Mouse (Mus musculus) mouse embryonic stem cell (cell line): ENCODE results near the gene Armc7.
"Not testable (repeated sequence)": the region's sequence is repeated elsewhere in the genome, so short reads cannot be mapped to it uniquely, and the experiment has no call there.

Experiments used
- in situ Hi-C, 2 experiments: fragments of 300-500 bp; cut with MboI; formaldehyde crosslinking; loops; 1 replicate in 1 of 2; 3 replicates in 1 of 2; pipeline ENCODE4 v1.14.3; 2019 to 2020; ENCODE audit warnings: low sequenced_read_pairs in 2 of 2, low pct_unique_long_range_greater_than_20kb in 1 of 2, mixed read lengths in 1 of 2; ENCODE audit not compliant: unreplicated experiment in 1 of 2

Gene Armc7

DNA sequence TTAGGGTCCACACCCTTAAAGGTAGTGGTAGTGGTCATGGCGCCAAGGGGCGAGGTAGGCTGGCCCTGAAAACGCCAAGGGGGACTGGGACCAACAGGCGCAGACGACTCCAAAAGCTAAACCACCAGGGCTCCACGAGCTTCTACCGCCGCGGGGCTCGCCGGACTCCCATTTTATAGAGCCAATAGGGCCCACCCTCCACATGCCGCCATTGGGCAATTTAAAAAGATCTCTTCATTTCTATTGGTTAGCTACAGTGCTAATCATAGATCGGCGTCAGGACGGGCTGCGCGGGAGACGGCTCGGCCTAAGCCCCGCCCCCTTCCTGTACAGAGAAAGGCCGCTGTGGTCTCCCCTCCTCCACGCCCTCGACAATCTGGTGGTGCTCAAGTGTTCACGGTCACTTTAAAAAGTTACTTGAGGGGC lies 38.8 kb downstream of the Armc7 start, which contains the start of gene Jpt1:
Gene Jpt1, minus strand, starts transcription at position 150 of the 426 bp plus-strand sequence.
- in situ Hi-C loops, result no loop called here

DNA sequence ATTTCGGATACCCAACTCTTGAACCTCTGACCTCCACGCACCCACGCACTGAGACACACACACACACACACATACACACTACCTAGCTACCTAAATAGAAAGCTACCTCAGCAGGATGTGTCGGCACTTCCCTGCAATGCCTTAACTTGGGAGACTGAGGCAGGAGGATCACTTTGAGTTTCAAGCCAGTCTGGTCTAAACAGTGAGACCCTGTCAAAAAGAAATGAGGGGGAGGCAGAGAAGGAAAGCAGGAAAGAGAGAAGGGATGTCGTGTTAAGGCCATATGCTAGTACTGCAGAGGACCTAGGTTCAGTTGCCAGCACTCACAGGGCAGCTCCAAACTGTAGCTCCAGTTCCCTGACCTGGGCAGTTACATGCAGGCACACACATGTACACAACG lies 39.6 kb downstream of the Armc7 start:
- in situ Hi-C loops, result no loop called here

DNA sequence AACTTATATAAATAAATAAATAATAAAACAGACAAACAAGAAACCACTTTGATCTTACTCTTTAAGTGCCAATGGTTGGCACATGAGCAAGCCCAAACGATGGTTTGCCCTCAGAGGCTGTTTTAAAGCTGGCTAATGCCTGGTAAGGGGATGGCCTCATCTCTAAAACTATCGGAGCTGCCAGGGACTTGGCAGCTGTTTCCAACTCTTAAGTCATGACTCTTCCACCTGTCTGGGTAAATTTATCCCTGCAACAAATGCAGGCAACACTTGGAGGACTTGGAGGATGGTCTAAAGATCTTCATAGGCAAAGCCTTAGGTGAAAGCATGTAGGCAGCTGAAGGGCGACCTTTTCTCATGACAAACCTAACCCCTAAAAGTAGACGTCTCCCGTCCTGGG lies 41.5 kb downstream of the Armc7 start:
- in situ Hi-C loops, result no loop called here

DNA sequence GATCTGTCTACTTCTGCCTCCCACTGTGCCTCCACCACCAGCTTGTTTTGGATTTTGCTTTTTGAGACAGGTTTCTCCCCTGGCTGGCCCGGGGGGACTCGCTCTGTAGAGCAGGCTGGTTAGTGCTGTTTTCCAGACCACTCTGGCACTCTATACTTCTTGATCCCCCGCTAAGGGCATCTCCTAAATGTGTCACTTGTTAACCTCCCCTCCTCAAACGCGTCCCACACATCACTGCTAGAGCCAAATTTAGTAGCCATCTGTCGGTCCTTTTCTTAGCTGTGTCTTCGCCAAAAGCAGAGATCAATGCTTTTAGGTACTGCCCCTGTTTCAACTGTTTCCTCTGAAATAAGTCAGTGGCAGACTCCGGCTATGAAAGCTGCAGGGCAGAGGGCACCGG lies 43.2 kb downstream of the Armc7 start:
- in situ Hi-C loops, result no loop called here

DNA sequence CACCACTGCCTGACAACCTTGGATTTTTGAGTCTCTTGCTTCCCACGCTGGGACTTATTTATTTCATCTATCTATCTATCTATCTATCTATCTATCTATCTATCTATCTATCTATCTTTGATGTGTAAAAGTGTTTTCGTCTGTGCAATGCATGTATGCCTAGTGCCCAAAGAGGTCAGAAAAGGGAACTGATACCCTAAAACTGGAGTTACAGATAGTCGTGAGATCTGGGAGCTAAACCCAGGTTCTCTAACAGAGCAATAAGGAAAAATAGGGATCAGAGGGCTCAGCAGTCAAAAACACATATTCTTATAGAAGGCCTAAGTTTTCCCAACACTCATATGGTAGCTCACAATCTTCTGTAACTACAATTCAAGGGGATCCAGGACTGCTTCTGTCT lies 44.1 kb downstream of the Armc7 start:
- in situ Hi-C loops, result no loop called here

DNA sequence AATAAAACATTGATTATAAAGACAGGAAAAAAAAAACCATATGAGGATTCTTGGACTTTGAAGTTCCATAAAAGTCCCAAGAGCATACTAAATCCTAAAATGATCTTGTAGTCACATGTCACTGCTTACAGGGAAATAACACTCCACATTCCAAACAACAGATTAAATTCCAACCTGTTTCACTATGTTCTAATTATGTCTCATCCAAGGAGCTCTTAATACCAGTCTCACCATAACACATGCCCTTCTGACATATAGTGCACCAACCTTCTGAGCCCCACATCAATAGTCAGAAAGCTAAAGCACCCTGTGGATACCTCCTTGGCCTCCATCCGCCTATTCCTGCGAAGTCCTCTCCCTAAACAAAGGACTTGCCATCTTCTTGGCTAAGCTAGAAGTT lies 44.8 kb downstream of the Armc7 start:
- in situ Hi-C loops, result no loop called here

DNA sequence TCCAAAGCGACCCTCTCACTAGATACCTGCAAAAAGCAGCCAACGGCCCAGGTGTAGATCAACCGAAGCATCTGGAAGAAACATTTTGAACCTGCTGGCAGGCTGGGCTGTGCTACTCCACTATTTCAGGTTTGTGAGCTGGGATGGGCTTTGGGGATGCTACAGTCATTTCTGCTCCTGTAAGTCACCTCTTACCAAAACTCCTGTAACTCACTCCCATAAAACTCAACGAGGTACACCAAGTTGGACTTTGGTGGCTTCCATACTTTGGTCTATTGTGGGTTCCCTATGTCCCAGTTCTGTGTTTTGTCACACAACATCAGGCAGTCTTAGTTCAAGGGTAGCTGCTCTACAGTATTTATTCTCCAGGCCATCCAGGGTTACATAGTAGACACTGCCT lies 45.6 kb downstream of the Armc7 start:
- in situ Hi-C loops, result no loop called here

DNA sequence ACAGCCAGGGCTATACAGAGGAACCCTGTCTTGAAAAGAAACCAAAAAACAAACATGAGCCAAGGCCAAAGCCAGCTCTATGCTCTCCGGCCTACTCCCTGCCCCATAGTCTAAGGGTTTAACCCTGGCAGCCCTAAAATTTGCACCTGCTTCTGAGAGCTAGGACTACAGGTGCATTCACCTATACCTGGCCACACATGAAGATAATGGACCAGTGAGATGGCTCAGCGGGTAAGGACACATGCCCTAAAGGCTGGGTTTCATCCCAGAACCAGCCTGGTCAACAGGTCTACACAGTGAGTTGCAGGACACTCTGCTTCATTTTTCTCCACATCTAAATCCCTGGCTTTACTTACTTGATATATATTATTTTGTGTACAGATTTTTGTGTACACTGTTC lies 46.8 kb downstream of the Armc7 start:
- in situ Hi-C loops, result no loop called here

DNA sequence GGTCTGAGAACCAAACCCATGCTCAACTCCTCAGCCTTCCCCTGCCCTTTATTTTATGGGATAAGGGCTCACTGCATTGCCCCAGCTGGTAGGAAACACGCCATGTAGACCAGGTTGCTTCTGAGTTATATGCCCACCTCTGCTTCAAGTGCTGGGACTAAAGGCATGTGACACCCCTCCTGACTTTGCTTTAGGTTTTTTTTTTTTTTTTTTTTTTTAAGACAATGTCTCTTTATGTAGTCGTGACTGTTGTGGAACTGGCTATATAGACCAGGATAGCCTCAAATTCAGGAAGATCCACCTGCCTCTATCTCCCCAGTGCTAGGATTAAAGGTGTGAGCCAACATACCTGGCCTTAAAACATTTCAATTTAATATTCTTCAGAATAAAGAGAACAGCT lies 47.2 kb downstream of the Armc7 start:
- in situ Hi-C loops, result no loop called here

DNA sequence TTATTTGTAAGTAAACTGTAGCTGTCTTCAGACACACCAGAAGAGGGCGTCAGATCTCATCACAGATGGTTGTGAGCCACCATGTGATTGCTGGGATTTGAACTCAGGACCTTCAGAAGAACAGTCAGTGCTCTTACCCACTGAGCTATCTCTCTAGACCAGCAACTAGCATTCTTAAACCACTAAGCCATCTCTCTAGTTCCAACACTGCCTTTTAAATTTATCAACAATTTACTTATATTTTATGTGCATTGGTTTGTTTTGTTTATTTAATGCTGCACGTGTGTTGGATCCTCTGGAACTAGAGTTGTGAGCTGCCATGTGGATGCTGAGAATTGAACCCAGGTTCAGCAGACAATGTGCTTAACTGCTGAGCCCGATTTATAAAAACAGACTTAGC lies 51.0 kb downstream of the Armc7 start:
- in situ Hi-C loops, result not testable (repeated sequence)

DNA sequence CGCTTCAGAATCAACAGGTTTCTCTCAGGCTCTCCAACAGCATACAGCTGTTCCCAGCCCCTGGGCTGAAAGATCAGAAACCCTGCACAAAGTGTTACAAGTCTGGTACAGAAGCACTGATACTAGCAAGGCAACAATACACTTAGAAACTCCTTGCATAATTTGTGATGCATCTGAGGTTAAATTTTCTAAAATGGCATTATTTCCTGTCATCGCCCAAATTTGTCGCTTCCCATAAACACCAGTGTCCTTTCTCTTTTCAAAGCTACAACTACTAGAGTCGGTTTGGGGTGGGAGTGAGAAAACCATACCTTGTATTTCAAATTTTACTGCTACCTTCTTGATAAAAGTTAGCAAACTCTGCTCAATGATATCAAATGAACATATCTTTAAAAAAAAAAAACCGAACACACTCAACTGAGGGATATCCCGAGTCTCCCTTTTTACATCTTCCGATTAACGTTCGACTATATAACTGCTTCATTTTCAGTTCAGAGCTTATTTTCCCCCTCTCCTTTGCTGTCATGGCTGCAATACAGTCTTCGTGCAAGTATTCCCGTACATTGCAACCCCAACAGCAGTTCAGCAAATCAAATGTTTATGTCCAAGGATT lies 59.4 kb downstream of the Armc7 start:
- in situ Hi-C loops, result no loop called here

DNA sequence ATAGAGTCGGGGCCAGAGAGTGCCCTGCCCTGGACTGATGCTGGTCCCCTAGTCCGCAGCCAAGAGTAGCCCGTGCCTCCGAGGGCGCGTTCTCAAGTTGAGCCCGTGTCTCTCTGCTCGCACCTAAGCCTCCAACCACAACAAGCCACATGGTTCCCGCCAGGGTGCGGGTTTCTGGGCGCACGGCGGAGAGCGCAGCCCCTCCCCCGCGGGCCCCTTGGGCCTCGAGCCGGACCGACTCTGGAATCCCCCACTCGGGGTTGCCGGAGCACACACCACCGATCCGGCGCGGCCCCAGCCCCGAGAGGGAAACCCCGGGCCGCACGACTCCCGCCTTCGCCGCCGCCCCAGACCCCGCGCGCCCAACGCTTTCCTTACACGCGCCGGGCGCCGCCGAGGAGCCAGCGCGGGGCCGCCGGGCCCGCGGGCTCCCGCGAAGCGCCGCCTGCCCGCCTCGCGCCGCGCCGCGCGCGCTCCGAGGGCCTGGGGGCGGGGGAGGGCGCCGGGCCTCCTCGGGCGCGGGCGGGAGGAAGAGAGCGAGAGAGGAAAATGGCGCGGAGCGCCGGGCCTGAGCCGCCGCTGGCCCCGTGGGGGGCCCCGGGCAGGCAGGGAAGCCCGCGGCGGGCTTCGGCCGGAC lies 60.1 kb downstream of the Armc7 start:
- in situ Hi-C loops, result no loop called here

DNA sequence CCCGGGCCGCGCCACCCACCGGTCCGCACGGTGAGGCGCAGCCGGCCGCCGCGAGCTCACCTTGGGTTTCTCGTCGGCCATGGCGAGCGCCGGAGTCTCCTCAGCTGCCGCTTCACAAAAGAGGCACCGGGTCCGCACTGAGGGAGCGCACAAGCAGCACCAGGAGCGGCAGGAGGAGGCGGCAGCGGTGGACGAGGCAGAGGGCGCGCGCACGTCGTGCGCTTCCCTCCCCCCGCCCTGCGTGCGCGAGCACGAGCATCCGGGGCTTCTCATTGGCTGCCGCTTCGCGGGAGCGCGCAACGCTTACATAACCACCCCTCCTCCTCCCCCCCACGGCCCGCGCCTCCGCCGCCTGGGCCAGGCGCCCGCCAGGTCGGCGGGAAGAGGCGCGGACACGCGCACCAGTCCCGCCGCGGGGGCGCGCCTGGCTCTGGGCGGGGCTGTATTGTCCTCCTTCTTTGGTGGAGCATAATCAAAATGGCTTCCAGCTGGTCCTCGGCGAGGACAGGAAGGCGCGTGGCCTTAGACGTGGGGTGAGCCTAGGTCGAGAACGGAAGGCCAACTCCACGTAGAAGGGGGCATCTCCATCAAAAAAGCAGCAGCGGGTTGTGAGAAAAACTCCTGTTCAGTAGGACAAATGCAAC lies 60.7 kb downstream of the Armc7 start, which contains the start of gene Sumo2:
Gene Sumo2, minus strand, starts transcription at position 239 of the 644 bp plus-strand sequence.
- in situ Hi-C loops, result no loop called here

DNA sequence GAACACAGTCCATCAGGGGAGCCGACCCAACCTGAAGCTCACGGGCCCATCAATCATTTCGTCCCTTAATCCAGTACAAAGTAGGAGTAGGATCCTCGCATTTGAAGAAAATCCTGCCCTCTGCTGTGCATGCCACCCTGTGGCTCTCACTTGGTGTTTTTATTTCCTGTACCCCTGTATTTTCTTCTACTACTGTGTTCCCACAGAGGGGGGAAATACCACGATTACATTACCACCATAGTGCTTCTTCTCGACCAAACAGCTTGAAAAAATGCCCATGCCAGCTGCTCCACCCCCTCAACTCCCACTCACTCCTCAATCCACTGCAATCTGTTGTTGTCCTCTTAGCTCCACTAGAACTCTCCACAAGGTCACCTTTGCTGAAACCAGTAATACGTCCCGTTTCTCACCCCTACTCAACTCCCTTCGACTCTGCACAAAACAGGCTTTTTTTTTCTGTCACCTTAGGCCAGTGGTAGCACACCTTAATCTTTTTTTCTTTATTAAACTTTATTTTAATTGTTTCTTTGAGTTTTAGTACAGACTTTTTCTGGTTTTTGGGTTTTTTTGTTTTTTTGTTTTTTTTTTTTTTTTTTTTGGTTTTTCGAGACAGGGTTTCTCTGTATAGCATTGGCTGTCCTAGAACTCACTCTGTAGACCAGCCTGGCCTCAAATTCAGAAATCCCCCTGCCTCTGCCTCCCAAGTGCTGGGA lies 61.5 kb downstream of the Armc7 start:
- in situ Hi-C loops, result no loop called here

DNA sequence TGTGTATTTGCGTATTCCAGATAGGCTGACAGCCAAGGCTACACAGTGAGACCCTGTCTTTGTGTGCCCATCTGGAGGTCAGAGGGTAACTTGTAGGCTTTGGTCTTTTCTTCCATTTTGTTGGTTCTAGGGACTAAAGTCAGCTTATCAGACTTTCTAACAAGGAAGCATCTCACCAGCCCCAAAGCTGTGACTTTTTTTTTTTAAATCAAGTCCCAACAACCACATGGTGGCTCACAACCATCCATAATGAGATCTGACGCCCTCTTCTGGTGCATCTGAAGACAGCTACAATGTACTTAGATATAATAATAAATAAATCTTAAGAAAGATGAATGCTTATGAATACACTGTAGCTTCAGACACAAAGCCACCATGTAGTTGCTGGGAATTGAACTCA lies 62.6 kb downstream of the Armc7 start:
- in situ Hi-C loops, result no loop called here
